Mouse (Mus musculus) brain, embryonic 14.5 days (tissue): ENCODE data around the gene Slc25a36.

Experiments
- CTCF ChIP-seq: fragments of 200-500 bp; IDR thresholded peaks from 2 replicates; pipeline ENCODE4 v1.5.1; 2012; ENCODE audit warnings: inconsistent platforms, mild to moderate bottlenecking, moderate library complexity, borderline replicate concordance; ENCODE audit not compliant: insufficient read depth, insufficient read length; ENCODE audit errors: extremely low read depth
- POLR2A ChIP-seq: fragments of 200-500 bp; IDR thresholded peaks from 2 replicates; pipeline ENCODE4 v1.6.1; 2012; ENCODE audit warnings: mild to moderate bottlenecking, inconsistent platforms, borderline replicate concordance; ENCODE audit not compliant: poor library complexity, insufficient read depth, insufficient read length, severe bottlenecking; ENCODE audit errors: extremely low read depth

GRCm38 (mm10) chr9:97056541-97057338, 54.2 kb downstream of the Slc25a36 start:
- TF ChIP-seq POLR2A (no peak), CTCF (no peak)
